Mouse (Mus musculus): ENCODE data around the gene Acbd4.

GRCm38 (mm10) chr11:103141101-103141943, 39.8 kb downstream of the Acbd4 start:
- TF ChIP-seq CTCF (IDR thresholded peaks at IDR 0.05; ENCODE audit: low read depth, low read length) (no peak), GATA1 (IDR thresholded peaks at IDR 0.05; ENCODE audit: borderline replicate concordance, low read length) (no peak), POLR2AphosphoS5 (IDR thresholded peaks at IDR 0.05; ENCODE audit: insufficient replicate concordance, low read depth, low read length) (no peak), GATA2 (IDR thresholded peaks at IDR 0.05; ENCODE audit: borderline replicate concordance, low read depth, low read length) (no peak), TAL1 (conservative IDR thresholded peaks at IDR 0.05; ENCODE audit: low read depth, low read length) (no peak)
